Mouse (Mus musculus) cortical plate, adult 2 months (tissue): ENCODE measurements at regions not wholly inside any gene's neighbourhood (a gene's known extent, or its start where the extent isn't known, plus 50 kb on each side); places are given as distances from the start of the nearest gene placed in this dataset.

Experiments
- H3K27ac ChIP-seq: fragments of 200-500 bp; 2 replicates; pipeline ENCODE4 v1.5.1; 2012; ENCODE audit warnings: low read length, control low read depth, inconsistent platforms; ENCODE audit not compliant: insufficient read depth
- H3K4me1 ChIP-seq: fragments of 200-500 bp; 2 replicates; pipeline ENCODE4 v1.6.1; 2011; ENCODE audit warnings: low read length; ENCODE audit not compliant: control insufficient read depth, insufficient read depth
- H3K4me3 ChIP-seq: fragments of 200-500 bp; 2 replicates; pipeline ENCODE4 v1.5.1; 2011; ENCODE audit warnings: mild to moderate bottlenecking, low read length, control low read depth; ENCODE audit not compliant: insufficient read depth
- CTCF ChIP-seq: fragments of 200-500 bp; IDR thresholded peaks from 2 replicates; pipeline ENCODE4 v1.5.1; 2011; ENCODE audit warnings: mild to moderate bottlenecking, control low read depth, low read length; ENCODE audit not compliant: insufficient read depth; ENCODE audit errors: extremely low read depth
- POLR2A ChIP-seq: fragments of 200-500 bp; IDR thresholded peaks from 2 replicates; pipeline ENCODE4 v1.6.1; 2011; ENCODE audit warnings: mild to moderate bottlenecking, low read length, control low read depth; ENCODE audit not compliant: insufficient read depth; ENCODE audit errors: extremely low read depth

- TF ChIP-seq POLR2A (no peak), CTCF (no peak)
- Histone ChIP-seq H3K4me1 (no peaks in the 10 kb centered on the region), H3K4me3 (no peak overlapping the region), H3K27ac (no peak overlapping the region)
These were observed 171.2 kb downstream of the Gria2 start for GRCm38 (mm10) chr3:80631391-80631790.

- TF ChIP-seq CTCF = no peak
- no peak for TF ChIP-seq POLR2A
- H3K4me3 ChIP-seq = no peak overlapping the region
- H3K4me1 ChIP-seq = no peaks in the 10 kb centered on the region
- no peak overlapping the region for H3K27ac ChIP-seq
These were observed 192.2 kb downstream of the Gria2 start for GRCm38 (mm10) chr3:80610414-80610813.

- H3K27ac ChIP-seq = no peak overlapping the region
- no peak for TF ChIP-seq POLR2A
- H3K4me3 ChIP-seq = no peak overlapping the region
- no peaks in the 10 kb centered on the region for H3K4me1 ChIP-seq
These were observed 194.2 kb downstream of the Gria2 start for GRCm38 (mm10) chr3:80608467-80608866.

- Histone ChIP-seq H3K4me1 (no peaks in the 10 kb centered on the region), H3K4me3 (no peak overlapping the region), H3K27ac (no peak overlapping the region)
- TF ChIP-seq POLR2A (no peak), CTCF (no peak)
These were observed 194.8 kb downstream of the Gria2 start for GRCm38 (mm10) chr3:80607809-80608208.

GRCm38 (mm10) chr3:80597549-80597948, 205.1 kb downstream of the Gria2 start:
- H3K27ac ChIP-seq = no peak overlapping the region
- H3K4me1 ChIP-seq = no peaks in the 10 kb centered on the region
- no peak overlapping the region for H3K4me3 ChIP-seq
- TF ChIP-seq CTCF (no peak), POLR2A (no peak)

GRCm38 (mm10) chr3:80567514-80567913, 235.1 kb downstream of the Gria2 start:
- TF ChIP-seq POLR2A (no peak), CTCF (no peak)
- H3K4me1 ChIP-seq = peaks cover 2% of the 10 kb centered on the region
- no peak overlapping the region for H3K27ac ChIP-seq
- H3K4me3 ChIP-seq = no peak overlapping the region

- H3K4me1 ChIP-seq = peaks cover 2% of the 10 kb centered on the region
- no peak overlapping the region for H3K4me3 ChIP-seq
- no peak overlapping the region for H3K27ac ChIP-seq
- no peak for TF ChIP-seq CTCF
- no peak for TF ChIP-seq POLR2A
These were observed 236.4 kb downstream of the Gria2 start for GRCm38 (mm10) chr3:80566236-80566635.

GRCm38 (mm10) chr3:80546151-80546695, 256.4 kb downstream of the Gria2 start:
- Histone ChIP-seq H3K4me3 (no peak overlapping the region), H3K4me1 (0 out of 2 replicates have a peak, but pooled peaks cover 1% of the 10 kb centered on the region), H3K27ac (peak overlapping the region; percentile 55; the same call in 1 of the 2 replicates)
- TF ChIP-seq CTCF (no peak), POLR2A (no peak)

GRCm38 (mm10) chr3:80543783-80544182, 258.9 kb downstream of the Gria2 start:
- Histone ChIP-seq H3K4me1 (peaks cover 1% of the 10 kb centered on the region; the same call in 1 of the 2 replicates), H3K4me3 (no peak overlapping the region), H3K27ac (no peak overlapping the region)
- TF ChIP-seq CTCF (no peak), POLR2A (no peak)

GRCm38 (mm10) chr3:80541382-80541781, 261.3 kb downstream of the Gria2 start:
- no peak for TF ChIP-seq CTCF
- no peak for TF ChIP-seq POLR2A
- no peak overlapping the region for H3K4me3 ChIP-seq
- no peaks in the 10 kb centered on the region; the same call in 1 of the 2 replicates for H3K4me1 ChIP-seq
- no peak overlapping the region for H3K27ac ChIP-seq
